Mouse (Mus musculus) right cerebral cortex, postnatal 4 days (tissue): ENCODE data around the gene Lgi4.

Experiments
- DNase-seq: peaks from one replicate; pipeline ENCODE4 v3.0.0-alpha.2; 2022

Lgi4 gene

GRCm38 (mm10) chr7:31109796-31110195 lies 50.7 kb downstream of the Lgi4 start:
- DNase-seq: no peak

- DNase-seq: no peak
These were observed 51.8 kb downstream of the Lgi4 start for GRCm38 (mm10) chr7:31110861-31111385.

DNA sequence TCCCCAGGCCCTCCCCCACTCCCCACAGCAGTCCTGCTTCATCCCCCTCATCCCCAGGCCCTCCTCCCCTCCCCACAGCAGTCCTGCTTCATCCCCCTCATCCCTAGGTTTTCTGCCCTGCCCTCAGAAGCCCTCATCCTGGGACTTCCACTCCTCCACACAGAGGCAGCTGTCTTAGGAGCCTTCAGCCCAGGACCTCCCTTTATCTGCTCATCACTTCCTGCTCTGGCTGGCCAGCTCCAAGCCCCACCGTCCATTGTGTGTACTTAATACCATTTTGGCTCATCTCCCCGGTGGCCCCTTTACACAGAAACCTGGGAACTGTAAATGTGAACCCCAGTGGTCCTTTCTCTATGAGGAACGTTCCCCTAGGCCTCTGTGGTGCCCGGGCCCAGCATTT lies 52.9 kb downstream of the Lgi4 start:
- no peak for DNase-seq

- DNase-seq: no peak
These were observed 54.7 kb downstream of the Lgi4 start for GRCm38 (mm10) chr7:31113800-31114199.

DNA sequence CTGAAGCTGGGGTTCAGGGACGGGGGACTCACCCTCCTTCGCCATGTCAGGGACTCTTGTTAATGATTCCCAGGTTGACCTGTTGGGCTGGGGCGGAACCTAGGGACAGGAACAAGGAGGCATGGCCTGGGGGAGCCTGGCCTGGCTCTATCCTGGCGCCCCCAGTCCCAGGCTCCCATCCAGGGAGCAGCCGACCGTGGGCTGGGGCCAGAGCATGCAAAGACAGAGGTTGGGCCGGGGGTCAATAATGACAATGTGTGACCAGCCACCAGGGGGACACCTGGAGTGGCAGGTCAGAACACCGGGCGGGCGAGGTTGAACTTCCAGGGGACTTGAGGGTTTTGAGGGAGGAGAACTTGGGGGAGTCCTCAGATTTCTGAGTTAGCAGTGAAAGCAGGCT lies 55.5 kb downstream of the Lgi4 start:
- no peak for DNase-seq

GRCm38 (mm10) chr7:31115182-31115581 lies 56.0 kb downstream of the Lgi4 start, which contains the start of gene Hpn:
Hpn (minus strand) TSS chr7:31115290.
- no peak for DNase-seq

- no peak for DNase-seq
These were observed 56.5 kb downstream of the Lgi4 start for GRCm38 (mm10) chr7:31115587-31116043.

- no peak for DNase-seq
These were observed 57.6 kb downstream of the Lgi4 start for GRCm38 (mm10) chr7:31116721-31117145.

DNA sequence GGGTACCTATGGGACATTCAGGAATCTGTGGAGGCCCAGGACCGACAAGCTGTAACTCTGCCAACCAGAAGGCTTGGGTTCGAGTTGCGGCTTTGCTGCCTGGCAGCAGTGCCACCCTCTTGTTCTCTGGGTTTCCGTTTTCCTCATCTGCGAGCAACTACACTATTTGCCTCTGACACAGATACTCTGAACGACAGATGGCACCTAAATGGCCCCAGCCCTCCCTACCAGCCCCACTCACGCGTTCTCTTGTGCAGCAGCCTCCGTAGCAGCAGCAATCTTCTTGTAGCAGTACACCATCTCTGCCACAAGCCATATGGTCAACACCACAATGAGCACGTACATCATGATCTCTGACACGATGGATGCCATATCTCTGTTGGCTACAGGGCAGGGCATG lies 58.3 kb downstream of the Lgi4 start:
- DNase-seq: no peak

GRCm38 (mm10) chr7:31118486-31118885 lies 59.3 kb downstream of the Lgi4 start:
- no peak for DNase-seq

DNA sequence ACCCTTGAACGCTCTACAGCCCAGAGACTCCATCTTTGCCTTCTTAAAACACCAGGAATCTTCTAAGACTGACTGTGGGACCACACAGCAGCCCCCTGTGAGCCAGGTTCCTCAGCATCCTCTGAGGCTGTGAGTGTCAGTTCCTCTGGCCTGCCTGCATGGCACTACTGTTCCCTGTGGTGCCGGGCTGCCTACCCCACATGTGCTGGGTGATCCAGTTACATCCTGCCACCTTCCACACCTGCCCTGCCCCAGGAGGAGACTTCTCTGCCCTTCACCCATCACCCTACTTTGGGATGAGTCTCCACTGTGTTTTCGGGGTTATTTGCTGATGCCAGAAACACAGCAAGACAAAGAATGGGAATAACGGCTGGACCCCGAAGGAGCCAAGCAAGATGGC lies 60.4 kb downstream of the Lgi4 start:
- no peak for DNase-seq
